Mouse (Mus musculus) cerebellum, postnatal 4 days (tissue): ENCODE data around the gene Slc7a15.
"Not testable (repeated sequence)": the region's sequence is repeated elsewhere in the genome, so short reads cannot be mapped to it uniquely, and the experiment has no call there.

Experiments
- DNase-seq, 2 experiments: peaks; one replicate each; pipeline ENCODE4 v3.0.0; 2022; ENCODE audit warnings: low spot score in 2 of 2, mixed read lengths in 1 of 2

The Slc7a15 gene

GRCm38 (mm10) chr12:8559876-8560275, 39.0 kb downstream of the Slc7a15 start:
- DNase-seq = not testable (repeated sequence)

DNA sequence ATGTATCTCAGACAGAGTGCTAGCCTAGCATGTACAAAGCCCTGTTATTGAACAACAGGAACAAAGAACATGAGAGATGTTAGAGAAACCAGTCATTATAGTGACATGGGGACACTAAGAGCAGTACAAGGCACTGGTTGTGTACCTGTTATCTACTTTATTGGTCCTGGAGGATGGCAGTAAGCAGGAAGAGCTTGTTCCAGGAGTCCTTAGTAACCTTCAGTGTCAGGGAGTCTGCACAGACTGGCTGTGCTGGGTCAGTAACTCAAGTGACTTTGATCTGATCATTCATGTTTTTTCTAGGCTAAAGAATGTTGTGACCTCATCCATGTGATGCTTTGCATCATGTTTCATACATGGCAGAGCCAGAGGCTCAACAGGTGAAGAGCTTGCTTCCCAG, 42.7 kb downstream of the Slc7a15 start:
- DNase-seq = no peak

GRCm38 (mm10) chr12:8555419-8555818, 43.4 kb downstream of the Slc7a15 start:
- no peak for DNase-seq

- peak; percentile 35 to 61 for DNase-seq
These were observed 51.5 kb downstream of the Slc7a15 start for GRCm38 (mm10) chr12:8547357-8547756.

DNA sequence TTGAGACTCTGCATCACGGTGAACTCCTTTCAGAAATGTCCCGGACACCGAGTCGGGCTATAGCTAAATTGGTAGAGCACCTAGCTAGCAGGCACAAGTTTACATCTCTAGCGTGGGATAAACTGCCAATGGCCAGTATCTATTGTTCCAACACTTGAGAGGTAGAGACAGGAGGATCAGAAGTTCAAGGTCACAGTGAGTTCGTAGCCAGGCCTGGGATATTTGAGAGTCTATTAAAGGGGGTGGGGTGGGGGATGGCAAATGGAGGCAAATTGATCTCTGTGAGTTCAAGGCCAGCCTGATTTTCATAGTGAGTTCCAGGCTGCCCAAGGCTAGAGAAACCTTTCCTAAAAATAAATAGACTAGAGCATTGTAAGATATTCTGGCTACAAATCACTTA, 52.1 kb downstream of the Slc7a15 start:
- no peak for DNase-seq

DNA sequence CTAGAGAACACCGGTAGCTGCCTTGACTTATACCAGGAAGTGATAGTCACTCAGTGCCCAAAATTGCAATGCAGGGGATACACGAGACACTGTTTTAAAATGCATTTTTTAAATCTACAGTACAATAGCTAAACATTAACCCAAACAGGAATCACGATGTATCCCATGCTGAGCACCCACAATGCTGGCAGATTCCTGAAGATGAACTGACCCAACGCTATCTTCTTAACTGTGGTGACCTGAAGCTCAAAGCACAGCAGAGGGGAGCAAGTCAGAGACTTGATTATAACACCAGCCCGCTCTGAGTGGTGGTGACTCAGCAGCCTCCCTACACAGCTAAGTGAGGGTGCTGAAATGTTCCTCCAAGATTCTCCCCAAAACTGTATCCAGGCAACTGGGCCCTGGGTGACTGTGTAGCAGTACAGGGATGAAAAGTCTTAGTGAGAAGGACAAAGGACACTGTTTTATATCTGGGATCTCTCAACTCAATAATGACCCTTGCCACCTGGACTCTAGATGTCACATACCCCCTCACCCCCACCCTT, 53.7 kb downstream of the Slc7a15 start:
- DNase-seq = no peak

GRCm38 (mm10) chr12:8542371-8542770, 56.5 kb downstream of the Slc7a15 start:
- DNase-seq = no peak

DNA sequence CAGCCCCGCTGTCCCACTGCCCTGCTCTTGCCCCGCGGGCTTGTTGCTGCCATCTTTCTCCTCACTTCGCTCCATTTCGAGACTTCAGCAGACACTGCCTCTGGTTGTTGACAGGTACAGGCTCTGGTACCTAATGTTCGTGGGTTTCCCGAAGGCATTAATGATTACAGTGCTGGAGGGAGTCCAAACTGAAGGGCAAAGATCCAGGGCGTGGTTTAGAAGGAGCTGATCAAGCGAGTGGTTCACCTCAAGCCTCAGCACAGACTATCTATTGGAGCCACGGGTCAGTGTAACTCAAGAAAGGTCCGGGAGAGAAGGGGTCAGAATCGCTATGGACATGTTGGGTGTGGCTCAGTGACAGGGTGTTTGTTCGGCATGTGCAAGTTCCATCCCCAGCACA, 59.4 kb downstream of the Slc7a15 start:
- DNase-seq = no peak

- no peak for DNase-seq
These were observed 61.6 kb downstream of the Slc7a15 start for GRCm38 (mm10) chr12:8537291-8537690.

DNA sequence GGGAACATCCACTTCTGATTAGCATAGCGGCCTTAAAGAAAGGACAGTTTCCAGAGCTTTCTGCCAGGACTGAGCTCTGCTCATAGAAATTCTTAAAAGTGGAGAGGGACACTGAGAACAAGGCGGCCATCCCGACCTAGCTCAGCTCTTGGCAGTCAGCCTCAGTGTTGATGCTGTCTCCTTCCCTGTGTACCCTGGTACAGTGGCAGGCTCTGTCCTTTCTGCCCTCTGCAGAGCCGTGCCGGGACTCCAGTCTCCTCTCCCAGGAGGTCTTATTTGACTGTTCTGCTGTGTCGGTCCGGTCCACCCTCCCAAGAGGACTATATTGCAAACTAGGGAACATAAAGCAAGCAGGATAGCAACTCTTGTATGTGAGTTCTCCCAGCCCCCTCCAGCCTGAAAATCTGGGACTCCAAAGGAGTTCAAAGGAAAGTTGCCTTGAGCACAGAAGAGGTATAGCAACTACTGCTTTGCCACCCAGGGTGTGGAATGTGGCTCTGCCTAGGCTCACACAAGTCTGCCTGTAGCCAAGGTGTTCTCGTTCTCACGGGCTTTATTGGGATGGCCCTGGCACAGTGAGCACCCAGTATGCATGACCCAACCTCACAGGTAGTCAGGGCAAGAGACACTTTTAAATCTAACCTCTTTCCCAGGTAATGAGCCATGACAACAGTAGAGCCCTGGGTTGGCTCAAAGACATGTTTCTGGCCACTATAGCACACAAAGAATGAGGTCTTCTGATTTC, 62.5 kb downstream of the Slc7a15 start:
- DNase-seq = no peak

DNA sequence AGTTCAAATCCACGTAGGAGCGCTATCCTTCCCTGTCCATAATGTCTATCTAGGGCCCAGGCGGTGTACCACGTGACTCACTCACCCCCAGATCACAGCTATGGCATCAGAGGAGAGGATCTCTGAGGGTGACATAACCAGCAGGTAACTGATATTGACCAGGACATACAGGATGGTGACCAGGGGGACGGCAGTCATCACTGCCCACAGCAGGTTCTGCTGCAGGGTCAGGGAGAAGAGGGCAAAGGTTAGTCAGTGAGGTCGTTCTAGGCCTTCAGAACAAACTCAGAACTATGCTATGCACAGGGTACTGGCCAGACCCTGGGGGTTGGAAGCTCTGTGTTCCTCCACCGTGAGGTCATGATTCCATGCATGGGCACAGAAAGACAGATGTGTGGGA, 63.3 kb downstream of the Slc7a15 start:
- DNase-seq = no peak

GRCm38 (mm10) chr12:8534915-8535314, 64.0 kb downstream of the Slc7a15 start:
- no peak for DNase-seq

DNA sequence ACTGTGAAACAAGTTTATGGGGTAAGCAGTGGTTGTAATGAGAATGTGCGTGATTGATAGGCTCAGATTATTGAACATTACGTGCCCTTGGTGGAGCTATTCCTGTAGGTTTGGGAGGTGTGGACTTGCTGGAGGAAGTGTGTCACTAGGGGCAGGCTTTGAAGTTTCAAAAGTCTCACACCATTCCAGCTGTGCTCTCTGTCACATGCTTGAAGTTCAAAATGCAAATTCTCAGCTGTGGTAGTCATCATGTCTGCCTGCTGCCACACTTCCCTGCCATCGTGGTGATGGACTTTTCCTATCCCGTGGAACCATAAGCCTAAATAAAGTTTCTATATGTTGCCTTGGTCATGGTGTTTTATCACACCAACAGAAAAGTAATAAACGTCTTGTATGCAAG, 71.1 kb downstream of the Slc7a15 start:
- DNase-seq = no peak

DNA sequence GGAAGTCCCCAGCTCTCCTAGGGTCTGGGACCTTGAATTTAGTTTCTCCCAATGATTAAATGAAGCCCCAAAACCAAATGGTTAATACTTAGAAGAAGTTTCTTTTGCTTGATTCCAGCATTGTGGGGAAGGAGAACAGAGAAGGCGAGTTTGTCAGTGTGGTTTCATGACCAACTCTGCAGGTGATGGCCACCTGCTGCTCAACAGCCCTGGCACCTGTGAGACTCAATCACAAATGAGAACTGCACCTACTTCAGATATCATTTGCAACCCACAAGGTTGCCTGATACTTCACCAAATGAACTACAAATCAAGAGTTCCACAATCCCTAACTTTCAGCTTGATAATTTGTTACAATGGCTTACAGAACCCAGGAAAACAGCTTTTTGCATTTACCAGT, 71.7 kb downstream of the Slc7a15 start:
- DNase-seq = no peak

- no peak for DNase-seq
These were observed 74.8 kb downstream of the Slc7a15 start for GRCm38 (mm10) chr12:8524062-8524461.

GRCm38 (mm10) chr12:8522711-8523110, 76.2 kb downstream of the Slc7a15 start:
- no peak for DNase-seq

- no peak for DNase-seq
These were observed 77.4 kb downstream of the Slc7a15 start for GRCm38 (mm10) chr12:8521375-8522047.

DNA sequence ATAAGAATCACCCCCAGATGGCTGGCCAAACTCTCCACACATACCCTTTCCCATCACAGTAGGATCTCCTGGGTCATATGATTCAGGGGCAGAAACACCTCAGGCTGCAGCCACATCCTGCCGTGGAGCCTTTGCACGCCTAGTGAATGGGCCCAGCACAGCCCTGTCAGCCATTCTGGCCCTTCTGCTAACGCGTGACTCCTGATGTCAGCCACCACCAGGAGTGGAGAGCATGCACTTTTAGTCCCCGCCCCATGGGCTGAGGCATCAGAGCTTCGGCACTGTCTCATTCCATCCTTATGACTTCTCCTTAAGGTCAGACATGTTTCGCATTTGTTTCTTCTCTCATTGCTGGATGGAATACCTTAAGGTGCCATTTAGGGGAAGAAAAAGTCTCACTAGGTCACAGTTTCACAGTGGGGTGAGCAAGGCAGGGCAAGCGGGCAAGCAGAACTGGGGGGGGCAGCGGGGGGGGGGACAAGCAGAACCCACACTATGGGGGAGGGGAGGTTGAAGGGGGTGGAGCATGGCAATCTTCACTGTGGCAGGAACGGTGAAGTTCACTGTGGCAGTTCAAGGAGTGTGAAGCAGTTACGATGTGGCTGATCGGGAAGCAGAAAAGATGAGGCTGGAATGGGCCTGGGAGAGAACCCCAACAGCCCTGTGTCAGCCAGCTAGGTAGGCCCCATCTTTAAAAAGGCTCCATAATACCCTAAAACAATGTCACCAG, 79.3 kb downstream of the Slc7a15 start:
- DNase-seq = no peak

GRCm38 (mm10) chr12:8511037-8511882, 87.6 kb downstream of the Slc7a15 start:
- no peak for DNase-seq

GRCm38 (mm10) chr12:8510317-8510988, 88.4 kb downstream of the Slc7a15 start:
- DNase-seq = no peak

DNA sequence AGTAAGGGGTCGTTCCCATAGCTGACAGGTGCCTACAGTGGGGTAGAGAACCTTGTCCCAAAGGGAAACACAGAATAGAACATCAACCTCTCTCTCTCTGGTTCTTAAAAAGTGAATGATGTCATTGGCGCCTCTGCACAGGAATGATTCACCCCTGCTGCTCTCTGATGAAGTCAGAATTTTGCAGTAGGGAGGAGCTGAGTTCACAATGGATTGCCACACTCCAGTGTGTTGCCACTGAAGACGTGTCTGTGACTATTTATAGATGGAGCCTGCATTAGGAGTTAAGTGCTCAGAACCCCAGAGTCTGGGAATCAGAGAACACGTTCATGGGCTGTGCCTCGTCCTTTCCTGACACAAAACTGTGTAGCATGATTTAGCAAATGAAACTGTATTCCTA, 89.2 kb downstream of the Slc7a15 start:
- no peak for DNase-seq
